Mouse (Mus musculus) right cerebral cortex, adult 18-20 months (tissue): Measurements from ENCODE around the gene Gm28035.

Experiments used
- DNase-seq: peaks from one replicate; pipeline ENCODE4 v3.0.0; 2022; ENCODE audit warnings: mixed read lengths

Gm28035 gene

DNA sequence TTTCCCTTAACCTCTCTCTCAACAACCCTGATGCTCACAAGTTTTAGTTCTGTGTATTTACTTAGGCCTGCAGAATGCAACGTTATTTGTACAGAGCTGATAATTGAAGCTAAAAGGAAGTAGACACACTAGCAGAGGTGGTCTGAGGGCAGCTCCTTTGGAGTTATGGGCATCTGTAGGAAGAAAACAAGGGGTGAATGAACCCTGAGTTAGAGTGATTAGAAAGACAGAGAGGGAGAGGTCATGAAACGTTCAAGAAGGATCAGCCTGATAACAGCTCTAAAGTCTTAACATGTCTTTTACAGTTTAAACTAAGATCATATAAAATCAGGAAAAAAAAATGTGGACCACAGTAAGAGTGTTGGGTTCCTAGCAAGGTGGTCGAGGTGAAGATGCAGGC is 69.0 kb downstream of the Gm28035 start:
- DNase-seq, result no peak

GRCm38 (mm10) chr2:30311481-30311880 is 71.1 kb downstream of the Gm28035 start:
- peak; percentile 23 for DNase-seq

GRCm38 (mm10) chr2:30316136-30316535 is 75.8 kb downstream of the Gm28035 start:
- no peak for DNase-seq

GRCm38 (mm10) chr2:30316955-30317354 is 76.6 kb downstream of the Gm28035 start:
- DNase-seq, result peak; percentile 30

- no peak for DNase-seq
Observed at GRCm38 (mm10) chr2:30319260-30319659, 78.9 kb downstream of the Gm28035 start.

DNA sequence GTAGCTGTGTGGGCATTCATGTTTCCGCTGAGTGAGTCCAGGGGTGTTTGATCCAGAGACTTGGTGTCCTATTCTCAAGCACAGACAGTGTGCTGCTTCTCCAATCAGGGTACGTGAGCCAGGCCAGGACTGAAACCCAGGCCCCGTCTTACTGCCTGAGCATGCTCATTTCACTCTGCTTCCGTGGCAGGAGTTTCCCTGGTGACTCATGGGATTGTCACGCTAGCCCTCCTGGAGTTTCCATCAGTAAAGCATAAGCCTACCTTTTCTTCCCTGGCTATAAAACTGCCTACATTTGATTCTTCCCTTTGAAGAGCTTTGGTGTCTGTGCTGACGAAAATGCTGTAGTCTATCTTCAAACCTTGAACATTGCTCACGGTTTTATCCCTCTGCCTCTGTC is 82.7 kb downstream of the Gm28035 start:
- no peak for DNase-seq

- no peak for DNase-seq
Observed at GRCm38 (mm10) chr2:30325296-30325695, 84.9 kb downstream of the Gm28035 start.

GRCm38 (mm10) chr2:30327276-30327675 is 86.9 kb downstream of the Gm28035 start:
- DNase-seq, result no peak

- no peak for DNase-seq
Observed at GRCm38 (mm10) chr2:30328791-30329190, 88.4 kb downstream of the Gm28035 start.
